Mouse (Mus musculus): ENCODE measurements around the gene Ubap1. TPM values are rescaled to one million over a fixed set of nuclear protein-coding genes. Genes with fewer than 3 reads are reported as not detected.

Gene Ubap1
- polyA plus RNA-seq (2014; fragmentation: Nextera tagmentation; extraction: Ambion mirVana), result 71.4 and 88.1 TPM in 2 replicates

GRCm38 (mm10) chr4:41348584-41349198 lies at the start of gene Ubap1:
Gene Ubap1 (plus strand): TSS chr4:41348996.
- Histone ChIP-seq H3K4me2 (ENCODE audit: low read depth, low read length, severe bottlenecking) (peak within 1 kb of the TSS; percentile 47), H3K9me3 (ENCODE audit: control insufficient read depth, low read length) (no peaks in the 10 kb centered on the region), H3K4me3 (ENCODE audit: low read depth, low read length) (peak within 1 kb of the TSS; percentile 81), H3K9ac (ENCODE audit: low read length) (peak within 1 kb of the TSS; percentile 66), H3K36me3 (ENCODE audit: control insufficient read depth, insufficient read depth, low read length) (no peaks in the 10 kb centered on the region), H3K27me3 (ENCODE audit: control insufficient read depth, insufficient read depth, low read length) (no peaks in the 10 kb centered on the region), H3K4me1 (replicated peaks; ENCODE audit: control insufficient read depth, insufficient read depth, low read length) (peaks cover 6% of the 10 kb centered on the region; the same call in 1 of the 2 replicates), H3K27ac (ENCODE audit: low read depth, low read length) (peak within 1 kb of the TSS; percentile 86)
- ATAC-seq (replicated peaks; ENCODE audit: low FRiP score) (peak; percentile 98), DNase-seq (ENCODE audit: low spot score) (peak; percentile 98)
- WGBS, result under 1% methylated on average over 31 of the region's 31 CpGs

DNA sequence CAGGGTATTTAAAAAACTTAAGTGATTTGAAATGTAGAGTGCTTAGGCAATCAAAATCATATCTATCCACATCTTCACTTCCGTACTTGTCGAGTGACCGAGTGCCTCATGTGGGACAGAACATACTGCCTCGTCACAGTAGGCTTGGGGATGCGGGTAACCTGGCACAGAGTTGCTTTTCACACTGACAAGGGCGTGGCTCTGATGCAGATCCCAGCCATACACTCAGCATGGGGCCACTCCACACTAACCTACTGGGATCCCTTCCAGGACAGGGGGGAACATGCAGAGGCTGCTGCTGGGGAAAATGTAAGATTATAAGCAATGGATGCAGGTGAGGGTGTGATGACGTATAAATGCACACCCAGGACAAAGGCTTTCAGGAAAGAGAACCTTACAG lies 45.1 kb upstream of the Ubap1 start:
- no peak overlapping the region for H3K4me2 ChIP-seq (ENCODE audit: low read depth, low read length, severe bottlenecking)
- H3K9me3 ChIP-seq (ENCODE audit: control insufficient read depth, low read length), result no peaks in the 10 kb centered on the region
- no peaks in the 10 kb centered on the region for H3K27me3 ChIP-seq (ENCODE audit: control insufficient read depth, insufficient read depth, low read length)
- H3K9ac ChIP-seq (ENCODE audit: low read length), result no peak overlapping the region
- no peak for ATAC-seq (replicated peaks; ENCODE audit: low FRiP score)
- no peaks in the 10 kb centered on the region for H3K4me1 ChIP-seq (replicated peaks; ENCODE audit: control insufficient read depth, insufficient read depth, low read length)
- no peak overlapping the region for H3K27ac ChIP-seq (ENCODE audit: low read depth, low read length)
- DNase-seq (ENCODE audit: low spot score), result no peak
- H3K4me3 ChIP-seq (ENCODE audit: low read depth, low read length), result no peak overlapping the region
- WGBS, result 88% methylated on average over 7 of the region's 7 CpGs
- peaks cover 3% of the 10 kb centered on the region; the same call in 1 of the 2 replicates for H3K36me3 ChIP-seq (ENCODE audit: control insufficient read depth, insufficient read depth, low read length)

- ATAC-seq (replicated peaks; ENCODE audit: low FRiP score) (no peak), DNase-seq (ENCODE audit: low spot score) (no peak)
- Histone ChIP-seq H3K27me3 (ENCODE audit: control insufficient read depth, insufficient read depth, low read length) (no peaks in the 10 kb centered on the region), H3K9me3 (ENCODE audit: control insufficient read depth, low read length) (no peaks in the 10 kb centered on the region), H3K4me2 (ENCODE audit: low read depth, low read length, severe bottlenecking) (no peak overlapping the region), H3K27ac (ENCODE audit: low read depth, low read length) (no peak overlapping the region), H3K4me3 (ENCODE audit: low read depth, low read length) (no peak overlapping the region), H3K9ac (ENCODE audit: low read length) (no peak overlapping the region), H3K4me1 (replicated peaks; ENCODE audit: control insufficient read depth, insufficient read depth, low read length) (no peaks in the 10 kb centered on the region), H3K36me3 (ENCODE audit: control insufficient read depth, insufficient read depth, low read length) (peaks cover 3% of the 10 kb centered on the region; the same call in 1 of the 2 replicates)
- 88% methylated on average over 3 of the region's 3 CpGs for WGBS
These were observed 44.5 kb upstream of the Ubap1 start for GRCm38 (mm10) chr4:41304302-41304701.

GRCm38 (mm10) chr4:41307406-41307805 lies 41.4 kb upstream of the Ubap1 start:
- Histone ChIP-seq H3K9ac (ENCODE audit: low read length) (no peak overlapping the region), H3K27ac (ENCODE audit: low read depth, low read length) (no peak overlapping the region), H3K4me2 (ENCODE audit: low read depth, low read length, severe bottlenecking) (no peak overlapping the region), H3K27me3 (ENCODE audit: control insufficient read depth, insufficient read depth, low read length) (no peaks in the 10 kb centered on the region), H3K36me3 (ENCODE audit: control insufficient read depth, insufficient read depth, low read length) (peaks cover 2% of the 10 kb centered on the region; the same call in 1 of the 2 replicates), H3K4me1 (replicated peaks; ENCODE audit: control insufficient read depth, insufficient read depth, low read length) (no peaks in the 10 kb centered on the region), H3K4me3 (ENCODE audit: low read depth, low read length) (no peak overlapping the region), H3K9me3 (ENCODE audit: control insufficient read depth, low read length) (no peaks in the 10 kb centered on the region)
- DNase-seq (ENCODE audit: low spot score) (no peak), ATAC-seq (replicated peaks; ENCODE audit: low FRiP score) (no peak)
- WGBS, result 87% methylated on average over 6 of the region's 6 CpGs

DNA sequence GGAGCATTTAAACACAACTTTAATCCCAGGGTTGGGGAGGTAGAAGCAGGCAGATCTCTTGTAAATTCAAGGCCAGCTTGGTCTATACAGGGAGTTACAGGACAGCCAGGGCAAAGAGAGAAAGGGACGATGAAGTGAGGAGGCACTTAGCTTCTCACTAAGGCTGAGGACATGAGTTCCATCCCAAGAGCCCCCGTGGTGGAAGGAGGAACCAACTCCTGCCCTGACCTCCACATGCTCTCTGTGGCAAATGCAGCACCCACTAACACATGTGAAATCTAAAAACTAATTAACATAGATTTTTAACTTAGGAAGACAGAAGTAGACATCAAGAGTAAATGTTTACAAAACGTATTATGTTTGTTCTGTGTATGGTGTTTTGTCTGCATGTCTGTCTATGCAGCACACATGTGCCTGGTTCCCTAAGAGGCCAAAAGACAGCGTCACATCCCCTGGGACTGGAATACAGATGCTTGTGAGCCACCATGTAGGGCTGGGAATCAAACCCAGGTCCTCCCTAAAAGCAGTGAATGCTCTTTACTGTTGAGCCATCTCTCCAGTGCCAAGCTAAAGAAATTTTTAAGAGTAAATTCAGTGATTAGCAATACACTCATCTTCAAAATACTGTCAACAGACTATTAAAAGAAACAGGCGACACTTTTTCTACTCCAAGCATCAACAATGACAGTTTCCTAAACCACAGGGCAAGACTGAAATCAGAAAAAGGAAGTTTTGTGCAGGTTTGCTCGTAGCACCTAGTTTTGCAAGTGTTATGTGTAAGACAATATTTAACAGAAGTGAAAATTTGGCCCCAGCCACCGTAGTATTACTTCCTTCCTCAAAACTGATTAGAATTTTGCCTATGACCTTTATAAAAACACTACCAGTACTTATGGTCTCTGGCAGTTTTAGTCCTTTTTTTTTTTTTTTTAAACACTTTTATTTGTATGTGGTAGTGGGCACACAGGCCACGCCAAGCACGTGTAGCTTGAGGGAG lies 37.9 kb upstream of the Ubap1 start:
- WGBS, result 93% methylated on average over 9 of the region's 9 CpGs
- no peak overlapping the region for H3K9ac ChIP-seq (ENCODE audit: low read length)
- H3K9me3 ChIP-seq (ENCODE audit: control insufficient read depth, low read length), result no peaks in the 10 kb centered on the region
- no peak overlapping the region for H3K4me3 ChIP-seq (ENCODE audit: low read depth, low read length)
- no peak overlapping the region for H3K27ac ChIP-seq (ENCODE audit: low read depth, low read length)
- no peak for ATAC-seq (replicated peaks; ENCODE audit: low FRiP score)
- H3K36me3 ChIP-seq (ENCODE audit: control insufficient read depth, insufficient read depth, low read length), result peaks cover 2% of the 10 kb centered on the region; the same call in 1 of the 2 replicates
- no peak for DNase-seq (ENCODE audit: low spot score)
- H3K4me1 ChIP-seq (replicated peaks; ENCODE audit: control insufficient read depth, insufficient read depth, low read length), result peaks cover 3% of the 10 kb centered on the region
- no peak overlapping the region for H3K4me2 ChIP-seq (ENCODE audit: low read depth, low read length, severe bottlenecking)
- H3K27me3 ChIP-seq (ENCODE audit: control insufficient read depth, insufficient read depth, low read length), result no peaks in the 10 kb centered on the region

GRCm38 (mm10) chr4:41313722-41314121 lies 35.1 kb upstream of the Ubap1 start:
- ATAC-seq (replicated peaks; ENCODE audit: low FRiP score), result no peak
- H3K27ac ChIP-seq (ENCODE audit: low read depth, low read length), result peak overlapping the region; percentile 74; the same call in 1 of the 2 replicates

GRCm38 (mm10) chr4:41314141-41315129 lies 34.4 kb upstream of the Ubap1 start, which contains the start of gene Dcaf12:
Gene Dcaf12 (minus strand): TSS chr4:41314889.
- Histone ChIP-seq H3K27ac (ENCODE audit: low read depth, low read length) (peak within 1 kb of the TSS; percentile 74), H3K36me3 (ENCODE audit: control insufficient read depth, insufficient read depth, low read length) (peaks cover 2% of the 10 kb centered on the region; the same call in 1 of the 2 replicates), H3K4me3 (ENCODE audit: low read depth, low read length) (peak within 1 kb of the TSS; percentile 97), H3K9ac (ENCODE audit: low read length) (peak within 1 kb of the TSS; percentile 89), H3K4me2 (ENCODE audit: low read depth, low read length, severe bottlenecking) (peak within 1 kb of the TSS; percentile 85), H3K27me3 (ENCODE audit: control insufficient read depth, insufficient read depth, low read length) (no peaks in the 10 kb centered on the region), H3K4me1 (replicated peaks; ENCODE audit: control insufficient read depth, insufficient read depth, low read length) (peaks cover 3% of the 10 kb centered on the region), H3K9me3 (ENCODE audit: control insufficient read depth, low read length) (no peaks in the 10 kb centered on the region)
- ATAC-seq (replicated peaks; ENCODE audit: low FRiP score) (peak; percentile 96), DNase-seq (ENCODE audit: low spot score) (peak; percentile 96)
- WGBS, result under 1% methylated on average over 70 of the region's 70 CpGs

More at GRCm38 (mm10) chr4:41313722-41314121, 35.1 kb upstream of the Ubap1 start:
- Histone ChIP-seq H3K4me2 (ENCODE audit: low read depth, low read length, severe bottlenecking) (peak overlapping the region; percentile 85), H3K27me3 (ENCODE audit: control insufficient read depth, insufficient read depth, low read length) (no peaks in the 10 kb centered on the region), H3K9me3 (ENCODE audit: control insufficient read depth, low read length) (no peaks in the 10 kb centered on the region), H3K9ac (ENCODE audit: low read length) (peak overlapping the region; percentile 89), H3K36me3 (ENCODE audit: control insufficient read depth, insufficient read depth, low read length) (peaks cover 2% of the 10 kb centered on the region; the same call in 1 of the 2 replicates), H3K4me1 (replicated peaks; ENCODE audit: control insufficient read depth, insufficient read depth, low read length) (peaks cover 3% of the 10 kb centered on the region), H3K4me3 (ENCODE audit: low read depth, low read length) (peak overlapping the region; percentile 97)
- 24% methylated on average over 14 of the region's 14 CpGs for WGBS
- DNase-seq (ENCODE audit: low spot score), result no peak

Measured in forebrain, embryonic 11.5 days (tissue).